Mouse (Mus musculus): ENCODE results near the gene Tbc1d14.

DNA sequence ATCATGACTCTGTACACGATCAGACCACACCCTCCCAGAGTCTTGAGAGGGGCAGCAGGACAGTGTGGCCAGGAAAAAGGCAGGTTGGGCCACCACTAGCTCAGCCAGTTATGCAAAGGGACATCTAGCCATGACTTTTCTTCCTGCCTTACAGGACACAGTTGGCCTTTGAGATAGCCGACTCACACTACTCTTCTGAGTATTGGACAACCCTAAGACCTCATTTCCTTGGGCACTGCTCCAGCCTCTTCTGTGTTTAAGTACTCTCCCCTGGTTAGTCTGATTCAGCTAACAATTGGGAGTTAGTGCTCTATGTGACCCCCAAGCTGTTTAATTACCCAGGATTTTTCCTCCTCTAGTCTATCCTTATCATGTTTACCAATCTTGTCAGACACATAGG, 113.3 kb downstream of the Tbc1d14 start:
- TF ChIP-seq CTCF (IDR thresholded peaks at IDR 0.05; ENCODE audit: low read depth) (no peak), EP300 (IDR thresholded peaks at IDR 0.05; ENCODE audit: low read depth) (no peak)

Measured in heart, postnatal 0 days (tissue).